ENCODE assay signal across 12 mouse cellular contexts in the genomic region with DNA sequence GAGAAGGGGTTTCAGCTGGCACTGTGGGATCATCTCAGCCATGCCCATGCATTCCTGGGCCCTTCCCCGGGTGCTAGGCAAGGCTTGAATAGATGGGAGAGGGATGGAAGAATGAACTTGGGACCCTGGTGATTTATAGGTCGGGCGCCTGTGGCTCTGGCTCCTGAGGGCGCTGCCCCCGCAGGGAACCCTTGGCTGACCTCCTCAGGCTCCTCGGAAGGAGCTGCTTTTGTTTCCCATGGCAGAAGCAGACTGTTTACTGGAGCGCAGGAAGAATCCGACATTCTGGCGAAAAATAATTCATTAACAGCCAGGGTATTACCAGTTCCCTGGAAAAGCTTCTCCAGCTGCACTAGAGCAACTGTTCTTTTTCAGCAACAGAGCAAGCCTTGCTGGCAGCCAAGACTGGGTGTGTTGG. TPM values are rescaled to one million over a fixed set of nuclear protein-coding genes. Genes with fewer than 3 reads are reported as not detected.
DNase-seq lines count a peak whose midpoint lies in the region; ATAC-seq and TF ChIP-seq lines count a peak whose summit lies in the region.
"Had no signal": no experiment of that assay in that cellular context is flagged by ENCODE, and none has a peak within 500 bp of the region (broad histone marks: within the 10 kb centered on the region; RNA-seq: fewer than 3 reads in every experiment).

No protein-coding gene starts in this region.

- no peak for DNase-seq in hindbrain, embryonic 10.5 days (ENCODE audit: low spot score)
- DNase-seq in ovary, postnatal 36 days (ENCODE audit: low spot score), result peak; percentile 27
- DNase-seq in ovary, postnatal 14 days (ENCODE audit: low spot score), result no peak
- DNase-seq in kidney, postnatal 0 days (ENCODE audit: low spot score), result peak; percentile 68
- no peak for DNase-seq in right cerebral cortex, adult 18-20 months
- DNase-seq in gastrocnemius, postnatal 4 days (ENCODE audit: low spot score in 2 of 2), result no peak
- DNase-seq: gastrocnemius, postnatal 10 days; heart, postnatal 14 days had no signal

- peak overlapping the region; percentile 80 for H3K27ac ChIP-seq in hindbrain, embryonic 13.5 days
- no peak overlapping the region; the same call in 1 of the 2 replicates for H3K27ac ChIP-seq in hindbrain, embryonic 10.5 days
- H3K27ac ChIP-seq in kidney, postnatal 0 days, result peak overlapping the region; percentile 19; the same call in 1 of the 2 replicates
- H3K27ac ChIP-seq in olfactory bulb, adult 2 months (ENCODE audit: insufficient read depth, low read depth, low read length), result peak overlapping the region; percentile 90
- H3K27ac ChIP-seq: limb, embryonic 10.5 days had no signal

- H3K27me3 ChIP-seq in hindbrain, embryonic 13.5 days, result peaks cover 54% of the 10 kb centered on the region
- peaks cover 95% of the 10 kb centered on the region for H3K27me3 ChIP-seq in hindbrain, embryonic 10.5 days (ENCODE audit: insufficient read depth, poor library complexity, severe bottlenecking)
- peaks cover 3% of the 10 kb centered on the region; the same call in 1 of the 2 replicates for H3K27me3 ChIP-seq in kidney, postnatal 0 days (ENCODE audit: insufficient read depth, low read length)

- H3K36me3 ChIP-seq in hindbrain, embryonic 13.5 days, result no peaks in the 10 kb centered on the region
- no peaks in the 10 kb centered on the region for H3K36me3 ChIP-seq in hindbrain, embryonic 10.5 days
- H3K36me3 ChIP-seq in kidney, postnatal 0 days (ENCODE audit: insufficient read depth, low read length), result no peaks in the 10 kb centered on the region
- H3K36me3 ChIP-seq: limb, embryonic 10.5 days had no signal

- WGBS in hindbrain, embryonic 13.5 days, result 21% methylated on average over 9 of the region's 9 CpGs
- 24% methylated on average over 9 of the region's 9 CpGs for WGBS in hindbrain, embryonic 10.5 days
- 27% methylated on average over 9 of the region's 9 CpGs for WGBS in kidney, postnatal 0 days
- 18% methylated on average over 9 of the region's 9 CpGs for WGBS in olfactory bulb, adult 2 months

- peak overlapping the region; percentile 42 for H3K4me2 ChIP-seq in hindbrain, embryonic 13.5 days
- H3K4me2 ChIP-seq in kidney, postnatal 0 days (ENCODE audit: low read length), result peak overlapping the region; percentile 40

- no peak for TF ChIP-seq CTCF in kidney, postnatal 0 days (IDR thresholded peaks at IDR 0.05; ENCODE audit: low read depth)
- no peak for TF ChIP-seq CTCF in olfactory bulb, adult 2 months (IDR thresholded peaks at IDR 0.05; ENCODE audit: insufficient read depth, low read depth, low read length)

- no peaks in the 10 kb centered on the region for H3K9me3 ChIP-seq in hindbrain, embryonic 13.5 days
- H3K9me3 ChIP-seq in hindbrain, embryonic 10.5 days, result no peaks in the 10 kb centered on the region
- H3K9me3 ChIP-seq in kidney, postnatal 0 days (replicated peaks; ENCODE audit: low read length), result no peaks in the 10 kb centered on the region
- H3K9me3 ChIP-seq: limb, embryonic 10.5 days had no signal

- peak overlapping the region; percentile 9; the same call in 1 of the 2 replicates for H3K4me3 ChIP-seq in hindbrain, embryonic 13.5 days
- H3K4me3 ChIP-seq in hindbrain, embryonic 10.5 days, result no peak overlapping the region
- H3K4me3 ChIP-seq in kidney, postnatal 0 days (replicated peaks; ENCODE audit: low read depth, low read length), result no peak overlapping the region
- H3K4me3 ChIP-seq in olfactory bulb, adult 2 months (ENCODE audit: insufficient read depth, low read depth, low read length), result peak overlapping the region; percentile 16
- H3K4me3 ChIP-seq: limb, embryonic 10.5 days had no signal

- no peak for TF ChIP-seq POLR2A in olfactory bulb, adult 2 months (IDR thresholded peaks at IDR 0.05; ENCODE audit: insufficient read depth, low read depth, low read length)

- H3K9ac ChIP-seq in hindbrain, embryonic 13.5 days, result peak overlapping the region; percentile 39; the same call in 1 of the 2 replicates
- H3K9ac ChIP-seq in kidney, postnatal 0 days (ENCODE audit: low read depth, low read length), result no peak overlapping the region

- H3K4me1 ChIP-seq in hindbrain, embryonic 13.5 days (replicated peaks), result peaks cover 45% of the 10 kb centered on the region
- peaks cover 11% of the 10 kb centered on the region for H3K4me1 ChIP-seq in hindbrain, embryonic 10.5 days (replicated peaks)
- no peaks in the 10 kb centered on the region for H3K4me1 ChIP-seq in kidney, postnatal 0 days (replicated peaks; ENCODE audit: insufficient read depth, low read length)
- H3K4me1 ChIP-seq in olfactory bulb, adult 2 months (ENCODE audit: control insufficient read depth, insufficient read depth, low read length), result peaks cover 6% of the 10 kb centered on the region
- H3K4me1 ChIP-seq: limb, embryonic 10.5 days had no signal

- no peak for ATAC-seq in hindbrain, embryonic 13.5 days (ENCODE audit: low FRiP score)
- peak; percentile 85 for ATAC-seq in kidney, postnatal 0 days (replicated peaks; ENCODE audit: low FRiP score, low read depth)
- ATAC-seq: CD4-positive, CD25-positive, alpha-beta regulatory T cell, adult 4 months had no signal

RNA-seq across cellular contexts. Expression of a gene that starts 6.5 kb away (rescaled TPM):
- polyA plus RNA-seq in hindbrain, embryonic 13.5 days (2015; fragmentation: Nextera tagmentation; extraction: Ambion mirVana), result 19.7 and 19.9 TPM in 2 replicates
- 3.3 and 8.4 TPM in 2 replicates for polyA plus RNA-seq in hindbrain, embryonic 10.5 days (2016; fragmentation: Nextera tagmentation; extraction: Ambion mirVana)
- 5.6 and 5.8 TPM in 2 replicates for polyA plus RNA-seq in kidney, postnatal 0 days (2015; fragmentation: Nextera tagmentation; extraction: Ambion mirVana)
- polyA plus RNA-seq in olfactory bulb, adult 2 months (2012; ENCODE audit: insufficient read depth, insufficient read length, low replicate concordance, missing spikeins), result not detected in 2 replicates
- 10 to 100 TPM; 45.8 to 46.3 TPM for total RNA-seq in gastrocnemius, postnatal 4 days (2021)
- polyA plus RNA-seq: CD4-positive, CD25-positive, alpha-beta regulatory T cell, adult 4 months had no signal

Comparison
In these comparisons a context has a peak if more than half of its experiments do, and no peak if none do; other contexts are left out.
1. H3K4me3 ChIP-seq: peak in hindbrain, embryonic 13.5 days (single experiment) and olfactory bulb, adult 2 months (single experiment); none in hindbrain, embryonic 10.5 days (single experiment) and kidney, postnatal 0 days (single experiment).
2. DNase-seq: peak in ovary, postnatal 36 days (single experiment) and kidney, postnatal 0 days (single experiment); none in hindbrain, embryonic 10.5 days (single experiment), ovary, postnatal 14 days (single experiment), right cerebral cortex, adult 18-20 months (single experiment) and gastrocnemius, postnatal 4 days (0 of 2).